Mouse (Mus musculus) kidney, adult 2 months (tissue): ENCODE measurements around the gene Nav2.

ENCODE experiments used
- CTCF ChIP-seq: fragments of 200-500 bp; conservative IDR thresholded peaks from 2 replicates; pipeline ENCODE4 v1.5.1; 2011; ENCODE audit warnings: low read depth, mild to moderate bottlenecking, control low read depth, low read length, moderate library complexity, mixed read lengths; ENCODE audit not compliant: insufficient read depth, insufficient read length
- POLR2A ChIP-seq: fragments of 200-500 bp; IDR thresholded peaks from one replicate; pipeline ENCODE4 v1.6.1; 2011; ENCODE audit warnings: low read depth, low read length, control low read depth

GRCm38 (mm10) chr7:49560012-49560411, 651.5 kb downstream of the Nav2 start:
- TF ChIP-seq CTCF (no peak), POLR2A (no peak)
